Mouse (Mus musculus) left cerebral cortex, adult 11 months (tissue): ENCODE data around the gene Gm44805.
A peak's percentile ranks its signal among the peaks of the same experiment; 100 is the strongest.

Source experiments
- DNase-seq: peaks from one replicate; pipeline ENCODE4 v3.0.0; 2022; ENCODE audit warnings: low spot score

Gene Gm44805

DNA sequence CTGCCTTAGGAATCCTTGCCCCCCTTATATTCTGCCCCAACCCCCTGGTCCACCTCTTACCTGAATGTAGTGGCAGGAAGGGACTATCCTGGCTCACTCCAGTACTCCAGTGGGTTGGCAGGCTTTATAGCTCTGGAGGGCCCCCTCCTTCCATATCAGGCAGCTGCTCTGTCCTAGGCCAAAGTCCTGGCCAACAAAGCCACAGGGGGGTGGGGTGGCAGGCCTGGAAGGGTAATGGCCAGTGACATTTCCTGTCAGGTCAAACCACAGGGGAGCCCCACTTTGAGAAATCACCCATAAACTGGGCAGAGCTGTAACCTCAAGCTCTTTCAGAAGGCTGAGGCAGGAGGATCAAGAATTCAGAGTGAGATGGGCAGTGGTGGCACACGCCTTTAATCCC lies 4.6 kb downstream of the Gm44805 start:
- no peak for DNase-seq

- DNase-seq: no peak
Measured at GRCm38 (mm10) chr7:19675824-19676223, 5.4 kb downstream of the Gm44805 start.

DNA sequence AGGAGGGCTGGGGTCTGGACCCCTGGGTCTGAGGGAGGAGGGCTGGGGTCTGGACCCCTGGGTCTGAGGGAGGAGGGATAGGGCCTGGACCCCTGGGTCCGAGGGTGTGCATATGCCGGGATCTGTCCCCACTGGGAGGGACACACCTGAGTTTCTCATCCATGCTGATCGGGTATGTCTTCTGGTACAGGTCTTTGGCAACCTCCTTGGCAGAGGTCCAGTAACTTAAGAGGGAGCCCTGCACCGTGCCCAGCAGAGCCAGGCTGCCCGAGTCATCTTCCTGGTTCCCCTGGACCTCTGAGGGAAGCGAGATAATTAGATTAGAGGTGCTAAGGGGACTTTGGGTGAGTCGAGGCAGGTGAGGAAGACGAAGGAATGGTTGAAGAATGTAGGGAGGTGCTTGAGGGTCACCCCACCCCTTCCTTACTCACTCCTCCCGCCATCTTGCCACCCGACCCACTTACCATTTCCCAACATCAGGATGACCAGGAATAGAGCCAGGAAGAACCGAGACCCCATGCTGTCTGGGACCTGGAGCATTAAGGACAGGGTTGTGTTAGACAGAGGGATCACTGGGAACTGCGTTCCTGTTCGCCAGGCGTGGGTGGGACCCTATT lies 8.0 kb downstream of the Gm44805 start:
- DNase-seq: no peak

DNA sequence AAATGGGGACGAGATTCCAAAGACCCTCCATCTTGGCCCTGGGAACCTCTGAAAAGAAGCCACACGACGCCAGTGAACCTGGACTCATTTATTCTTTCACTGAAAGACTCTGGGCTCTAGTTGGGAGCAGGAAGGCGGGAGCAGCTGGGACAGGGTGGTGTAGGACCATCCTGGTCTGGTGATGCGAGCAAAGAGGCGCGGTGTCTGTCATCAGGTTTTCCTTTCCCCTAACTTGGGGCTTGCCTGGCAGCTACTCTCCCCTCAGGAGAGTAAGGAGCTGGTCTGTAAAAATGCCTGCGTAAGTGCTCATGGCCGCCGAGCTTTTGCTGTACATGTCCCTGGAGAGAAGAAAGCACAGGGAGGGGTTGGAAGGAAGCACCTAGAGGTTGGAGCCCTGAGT lies 9.7 kb downstream of the Gm44805 start:
- no peak for DNase-seq

DNA sequence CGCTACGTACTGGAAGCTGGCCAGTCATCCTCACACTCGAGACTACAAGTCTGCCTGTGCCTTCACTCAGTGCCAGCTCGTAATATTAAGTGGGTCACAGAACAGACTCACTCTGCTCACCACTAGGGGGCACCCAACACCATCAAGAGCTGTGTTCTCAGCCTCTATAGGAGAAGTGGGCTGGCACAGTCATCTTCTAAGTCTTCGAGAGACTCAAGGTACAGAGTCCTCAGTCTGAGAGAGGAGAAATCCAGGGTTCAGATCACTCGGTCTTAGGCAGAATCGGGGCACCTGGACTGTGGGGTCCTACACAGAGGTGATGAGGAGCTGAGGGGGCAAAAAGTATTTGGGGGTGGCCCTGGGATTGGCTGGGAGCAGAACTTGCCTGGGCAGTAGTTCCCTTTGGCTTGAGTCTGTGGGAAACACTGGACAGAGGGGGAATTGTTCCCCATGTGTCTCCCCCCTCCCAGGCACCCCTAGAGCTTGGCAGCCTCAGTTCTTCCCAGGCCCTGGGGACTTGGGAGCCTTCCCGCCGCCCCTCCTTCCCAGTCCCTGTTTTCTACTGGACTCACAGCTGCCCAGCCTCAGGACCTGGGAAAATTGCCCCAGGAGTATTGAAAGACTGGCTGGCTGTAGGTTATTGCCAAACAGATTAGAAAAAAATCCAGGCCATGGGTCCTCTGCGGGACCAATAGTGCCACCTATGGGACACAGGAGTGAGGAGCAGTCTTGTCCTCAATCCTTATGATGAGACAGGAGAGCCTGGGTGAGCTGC lies 12.1 kb downstream of the Gm44805 start:
- DNase-seq: peak; percentile 93

- no peak for DNase-seq
Measured at GRCm38 (mm10) chr7:19667434-19667833, 13.8 kb downstream of the Gm44805 start.

DNA sequence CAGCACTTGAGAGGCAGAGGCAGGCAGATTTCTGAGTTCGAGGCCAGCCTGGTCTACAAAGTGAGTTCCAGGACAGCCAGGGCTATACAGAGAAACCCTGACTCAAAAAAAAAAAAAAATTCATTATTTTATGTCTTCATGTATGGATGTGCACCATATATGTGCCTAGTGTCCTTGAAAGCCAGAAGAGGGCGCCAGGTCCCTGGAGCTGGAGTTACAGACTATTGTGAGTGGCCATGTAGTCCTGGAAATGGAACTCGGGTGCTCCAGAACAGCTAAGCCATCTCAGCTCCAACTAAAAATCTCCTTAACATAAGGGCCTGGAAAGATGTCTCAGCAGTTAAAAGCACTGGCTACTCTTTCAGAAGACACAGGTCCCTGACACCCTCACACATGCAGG lies 14.5 kb downstream of the Gm44805 start:
- DNase-seq: no peak

GRCm38 (mm10) chr7:19664955-19665841 lies 16.0 kb downstream of the Gm44805 start, which contains the start of gene Clptm1:
Gene Clptm1 (minus strand): TSS chr7:19665033.
- DNase-seq: peak; percentile 95

DNA sequence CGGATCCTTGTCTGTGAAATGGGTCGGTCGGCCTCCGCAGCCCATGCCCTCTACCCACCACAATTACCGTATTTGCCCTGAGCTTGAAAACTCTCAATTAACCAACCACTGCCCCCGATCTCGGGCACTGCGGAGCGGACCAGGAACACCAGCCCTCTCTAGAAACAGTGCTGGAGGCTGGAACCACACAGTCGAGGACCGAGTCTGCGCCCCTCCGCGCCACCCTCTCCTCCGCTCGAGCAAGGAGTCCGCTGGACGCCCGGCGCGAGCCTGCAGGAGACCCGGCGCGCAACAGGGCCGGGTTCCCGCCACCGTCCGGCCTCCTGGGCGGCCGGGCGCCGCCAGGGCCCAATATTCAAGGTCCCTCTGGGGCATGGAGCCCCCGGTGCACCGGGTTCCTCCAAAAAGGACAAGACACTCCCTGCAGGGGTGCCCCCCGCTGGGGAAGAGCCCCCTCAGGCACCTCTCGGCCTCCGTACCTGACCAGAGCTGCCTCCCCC lies 16.7 kb downstream of the Gm44805 start:
- no peak for DNase-seq

GRCm38 (mm10) chr7:19663940-19664339 lies 17.3 kb downstream of the Gm44805 start:
- DNase-seq: no peak

- no peak for DNase-seq
Measured at GRCm38 (mm10) chr7:19652614-19653013, 28.6 kb downstream of the Gm44805 start.

DNA sequence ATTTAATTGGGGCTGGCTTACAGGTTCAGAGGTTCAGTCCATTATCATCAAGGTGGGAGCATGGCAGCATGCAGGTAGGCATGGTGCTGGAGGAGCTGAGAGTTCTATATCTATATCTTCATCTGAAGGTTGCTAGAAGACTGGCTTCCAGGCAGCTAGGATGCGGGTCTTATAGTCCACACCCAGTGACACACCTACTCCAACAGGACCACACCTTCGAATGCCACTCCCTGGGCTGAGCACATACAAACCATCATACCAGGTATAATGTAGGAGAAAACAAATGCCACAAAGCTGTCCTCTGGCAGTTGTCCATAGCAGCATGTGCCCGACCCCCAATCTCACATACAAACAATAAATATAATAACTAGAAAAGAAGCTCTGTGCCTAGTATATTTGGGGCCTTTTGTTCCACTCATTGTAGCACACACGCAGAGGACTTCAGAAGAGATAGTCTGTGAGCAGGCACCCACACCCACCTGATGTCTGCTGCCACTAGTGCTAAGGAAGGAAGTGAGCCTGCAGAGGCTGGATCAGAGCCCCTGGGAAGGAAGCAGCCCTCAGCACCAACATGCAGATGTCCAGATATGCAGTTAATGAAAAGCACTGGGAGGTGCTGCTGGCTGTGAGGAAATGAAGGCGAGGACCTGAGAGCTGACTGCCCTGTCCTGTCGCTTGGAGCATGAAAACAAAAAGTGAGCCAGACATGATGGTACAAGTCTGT lies 30.0 kb downstream of the Gm44805 start:
- no peak for DNase-seq

- no peak for DNase-seq
Measured at GRCm38 (mm10) chr7:19641223-19641622, 40.0 kb downstream of the Gm44805 start.

GRCm38 (mm10) chr7:19635074-19635827 lies 46.0 kb downstream of the Gm44805 start:
- no peak for DNase-seq

DNA sequence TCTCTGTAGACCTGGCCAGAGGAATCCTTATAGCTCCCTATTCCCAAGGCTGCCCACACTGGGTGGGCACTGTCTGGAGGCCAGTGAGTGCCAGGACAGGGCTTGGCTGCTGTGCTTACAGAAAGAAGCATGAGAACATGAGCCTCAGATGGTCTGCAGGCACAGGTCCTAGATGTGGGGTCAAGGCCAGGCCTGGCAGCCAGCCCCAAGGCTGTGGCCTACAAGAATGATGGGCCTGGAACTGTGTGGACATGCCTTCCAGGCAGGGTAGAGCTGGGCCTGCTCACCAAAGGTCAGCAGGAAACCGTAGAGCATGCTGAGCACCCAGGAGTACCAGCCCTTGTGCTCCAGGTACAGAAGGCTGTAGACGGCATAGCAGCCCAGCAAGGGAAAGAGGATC lies 46.6 kb downstream of the Gm44805 start:
- no peak for DNase-seq

DNA sequence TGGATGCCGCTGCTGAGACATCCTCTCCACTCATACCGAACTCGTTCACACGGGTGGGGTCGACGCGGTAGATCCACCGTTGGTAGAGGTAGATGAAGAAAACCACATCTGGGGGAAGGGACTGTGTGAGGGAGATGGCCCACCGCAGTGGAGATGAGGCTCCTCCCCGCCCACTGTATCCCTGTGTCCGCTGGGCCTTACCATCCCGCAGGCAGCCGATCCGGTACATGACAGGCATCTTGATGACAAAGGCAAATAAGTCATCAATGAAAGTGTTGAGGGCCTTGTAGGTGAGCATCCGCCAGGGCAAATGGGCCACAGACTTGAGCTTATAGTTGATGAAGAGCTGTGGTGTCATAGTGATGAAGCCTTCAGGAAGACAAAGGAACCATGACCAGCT lies 47.4 kb downstream of the Gm44805 start:
- DNase-seq: no peak

GRCm38 (mm10) chr7:19633197-19633596 lies 48.0 kb downstream of the Gm44805 start:
- DNase-seq: no peak

GRCm38 (mm10) chr7:19632720-19633119 lies 48.5 kb downstream of the Gm44805 start:
- no peak for DNase-seq

GRCm38 (mm10) chr7:19632275-19632674 lies 48.9 kb downstream of the Gm44805 start:
- no peak for DNase-seq

GRCm38 (mm10) chr7:19629361-19629734 lies 51.9 kb downstream of the Gm44805 start, which contains the start of gene Relb:
Gene Relb (minus strand): TSS chr7:19629438.
- peak; percentile 81 for DNase-seq
